ENCODE assay signal across 10 mouse cellular contexts in the genomic region with DNA sequence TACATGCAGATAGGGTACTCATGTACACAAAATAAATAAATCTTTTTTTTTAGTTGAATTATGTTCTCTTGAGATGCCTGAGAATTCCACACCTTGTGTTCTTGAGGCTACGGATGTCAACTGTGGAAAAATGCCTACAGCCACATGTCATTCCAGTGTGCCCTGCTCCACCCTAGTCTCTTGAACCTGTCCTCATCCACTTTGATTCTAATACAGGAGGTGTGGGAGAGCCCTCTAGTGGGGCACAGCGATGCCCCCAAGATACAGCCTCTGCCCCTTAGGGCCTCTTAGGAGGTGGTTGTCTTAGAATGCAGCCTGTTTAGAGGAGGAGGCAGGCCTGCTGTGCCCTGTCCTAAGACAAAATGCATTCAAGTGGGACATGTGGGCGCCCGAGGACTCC. TPM values are rescaled to one million over a fixed set of nuclear protein-coding genes. Genes with fewer than 3 reads are reported as not detected.
A peak's percentile ranks its signal among the peaks of the same experiment; 100 is the strongest.
DNase-seq lines count a peak whose midpoint lies in the region; ATAC-seq and TF ChIP-seq lines count a peak whose summit lies in the region.
"Had no signal": no experiment of that assay in that cellular context is flagged by ENCODE, and none has a peak within 500 bp of the region (broad histone marks: within the 10 kb centered on the region; RNA-seq: fewer than 3 reads in every experiment).

No protein-coding gene starts in this region.

- WGBS in forebrain, embryonic 10.5 days = 78% methylated on average over 4 of the region's 4 CpGs
- WGBS in forebrain, embryonic 16.5 days = 85% methylated on average over 4 of the region's 4 CpGs

- DNase-seq in forebrain, embryonic 10.5 days (ENCODE audit: extremely low spot score, low spot score) = no peak
- no peak for DNase-seq in layer of hippocampus, adult 2 months (ENCODE audit: low spot score in 2 of 2)
- no peak for DNase-seq in layer of hippocampus, postnatal 36 days
- peak; percentile 67 for DNase-seq in splenic B cell, adult 2 months (ENCODE audit: low read depth, low spot score)
- no peak for DNase-seq in testis, postnatal 10 days (ENCODE audit: low spot score)
- DNase-seq in gastrocnemius, adult 18-20 months (ENCODE audit: low spot score) = no peak

- no peaks in the 10 kb centered on the region for H3K36me3 ChIP-seq in forebrain, embryonic 10.5 days (replicated peaks)
- no peaks in the 10 kb centered on the region for H3K36me3 ChIP-seq in forebrain, embryonic 16.5 days (ENCODE audit: control insufficient read depth, insufficient read depth)
- no peaks in the 10 kb centered on the region for H3K36me3 ChIP-seq in ES-Bruce4 (ENCODE audit: control insufficient read depth, insufficient read depth, low read length, poor library complexity, severe bottlenecking)
- H3K36me3 ChIP-seq in splenic B cell, adult 2 months (ENCODE audit: control insufficient read depth, insufficient read depth, low read length, poor library complexity, severe bottlenecking) = no peaks in the 10 kb centered on the region
- H3K36me3 ChIP-seq: kidney, embryonic 15.5 days had no signal

- no peak for ATAC-seq in forebrain, embryonic 16.5 days

- H3K4me3 ChIP-seq in forebrain, embryonic 10.5 days = no peak overlapping the region
- no peak overlapping the region for H3K4me3 ChIP-seq in forebrain, embryonic 16.5 days (replicated peaks; ENCODE audit: low read length)
- no peak overlapping the region for H3K4me3 ChIP-seq in layer of hippocampus, adult 2 months
- no peak overlapping the region for H3K4me3 ChIP-seq in ES-Bruce4 (ENCODE audit: low read depth, low read length)
- H3K4me3 ChIP-seq: kidney, embryonic 15.5 days had no signal

- TF ChIP-seq EP300 in ES-Bruce4 (IDR thresholded peaks at IDR 0.05; ENCODE audit: insufficient read depth, low read depth, low read length) = no peak

- peak overlapping the region; percentile 79 for H3K27ac ChIP-seq in forebrain, embryonic 10.5 days
- no peak overlapping the region for H3K27ac ChIP-seq in forebrain, embryonic 16.5 days (ENCODE audit: low read length)
- H3K27ac ChIP-seq in layer of hippocampus, adult 2 months = peak overlapping the region; percentile 40; the same call in 1 of the 2 replicates
- no peak overlapping the region for H3K27ac ChIP-seq in ES-Bruce4 (ENCODE audit: insufficient read depth, low read length)
- H3K27ac ChIP-seq: kidney, embryonic 15.5 days; macrophage had no signal

- no peak for TF ChIP-seq POLR2A in ES-Bruce4 (IDR thresholded peaks at IDR 0.05; ENCODE audit: insufficient read depth, low read length)

- peaks cover 4% of the 10 kb centered on the region; the same call in 1 of the 2 replicates for H3K9me3 ChIP-seq in forebrain, embryonic 10.5 days
- H3K9me3 ChIP-seq in forebrain, embryonic 16.5 days (ENCODE audit: control insufficient read depth, low read length) = no peaks in the 10 kb centered on the region
- H3K9me3 ChIP-seq in ES-Bruce4 (replicated peaks; ENCODE audit: control insufficient read depth, insufficient read depth, low read length, poor library complexity, severe bottlenecking) = no peaks in the 10 kb centered on the region
- H3K9me3 ChIP-seq: kidney, embryonic 15.5 days had no signal

- no peak overlapping the region for H3K4me2 ChIP-seq in forebrain, embryonic 16.5 days (ENCODE audit: low read length)
- H3K4me2 ChIP-seq: kidney, embryonic 15.5 days had no signal

- no peak overlapping the region for H3K9ac ChIP-seq in forebrain, embryonic 16.5 days (replicated peaks; ENCODE audit: low read depth, low read length)
- no peak overlapping the region for H3K9ac ChIP-seq in ES-Bruce4 (ENCODE audit: low read depth, poor library complexity, severe bottlenecking)
- H3K9ac ChIP-seq: kidney, embryonic 15.5 days had no signal

- H3K4me1 ChIP-seq in forebrain, embryonic 10.5 days = peaks cover 25% of the 10 kb centered on the region
- H3K4me1 ChIP-seq in forebrain, embryonic 16.5 days (replicated peaks; ENCODE audit: control insufficient read depth, insufficient read depth, low read length) = no peaks in the 10 kb centered on the region
- H3K4me1 ChIP-seq in ES-Bruce4 (ENCODE audit: control insufficient read depth, insufficient read depth, low read length) = no peaks in the 10 kb centered on the region

- TF ChIP-seq CTCF in layer of hippocampus, adult 2 months (conservative IDR thresholded peaks at IDR 0.05) = peak; percentile 60
- peak; percentile 1 for TF ChIP-seq CTCF in ES-Bruce4 (IDR thresholded peaks at IDR 0.05; ENCODE audit: low read depth, low read length)

- no peaks in the 10 kb centered on the region for H3K27me3 ChIP-seq in forebrain, embryonic 10.5 days (ENCODE audit: poor library complexity, severe bottlenecking)
- H3K27me3 ChIP-seq in forebrain, embryonic 16.5 days (replicated peaks; ENCODE audit: control insufficient read depth, insufficient read depth, low read length) = no peaks in the 10 kb centered on the region
- H3K27me3 ChIP-seq in ES-Bruce4 (ENCODE audit: control insufficient read depth, insufficient read depth, low read length, poor library complexity, severe bottlenecking) = no peaks in the 10 kb centered on the region
- H3K27me3 ChIP-seq in splenic B cell, adult 2 months (ENCODE audit: control insufficient read depth, insufficient read depth, low read length, poor library complexity, severe bottlenecking) = no peaks in the 10 kb centered on the region

RNA-seq across cellular contexts. Expression of gene Rasa3, which starts 10.5 kb away (rescaled TPM):
- polyA plus RNA-seq in forebrain, embryonic 10.5 days (2016; fragmentation: Nextera tagmentation; extraction: Ambion mirVana) = 24.8 and 27.2 TPM in 2 replicates
- polyA plus RNA-seq in forebrain, embryonic 16.5 days (2015; fragmentation: Nextera tagmentation; extraction: Ambion mirVana) = 26.8 and 27.1 TPM in 2 replicates
- 10 to 100 TPM; 62.8 to 63.4 TPM for total RNA-seq in layer of hippocampus, adult 2 months (2021)
- 10 to 100 TPM; 62.4 to 69.7 TPM for total RNA-seq in layer of hippocampus, postnatal 36 days (2021)
- polyA plus RNA-seq in ES-Bruce4 (2011; ENCODE audit: insufficient read depth, insufficient read length, low read depth, missing spikeins) = 7.4 and 14.5 TPM in 2 replicates
- 1 to 10 TPM; 6.8 to 7.3 TPM for total RNA-seq in gastrocnemius, adult 18-20 months (2021)

RNA-seq across cellular contexts. Expression of gene Cfap97d2, which starts 17.7 kb away (rescaled TPM):
- polyA plus RNA-seq in forebrain, embryonic 10.5 days (2016; fragmentation: Nextera tagmentation; extraction: Ambion mirVana) = 1.4 and 2.0 TPM in 2 replicates
- 0.81 and 1.3 TPM in 2 replicates for polyA plus RNA-seq in forebrain, embryonic 16.5 days (2015; fragmentation: Nextera tagmentation; extraction: Ambion mirVana)
- 1 to 10 TPM; 3.1 to 3.2 TPM for total RNA-seq in layer of hippocampus, adult 2 months (2021)
- 1 to 10 TPM; 1.1 to 1.3 TPM for total RNA-seq in layer of hippocampus, postnatal 36 days (2021)
- not detected in 2 replicates for polyA plus RNA-seq in ES-Bruce4 (2011; ENCODE audit: insufficient read depth, insufficient read length, low read depth, missing spikeins)
- not detected for total RNA-seq in gastrocnemius, adult 18-20 months (2021)
- polyA plus RNA-seq: kidney, embryonic 15.5 days; macrophage had no signal

Comparison
In these comparisons a context has a peak if more than half of its experiments do, and no peak if none do; other contexts are left out.
1. H3K27ac ChIP-seq: peak in forebrain, embryonic 10.5 days (single experiment) and layer of hippocampus, adult 2 months (single experiment); none in forebrain, embryonic 16.5 days (single experiment) and ES-Bruce4 (single experiment).
2. RNA of gene Rasa3, which starts 10.5 kb away (total RNA-seq): 62.4 to 69.7 TPM in layer of hippocampus, postnatal 36 days and 62.8 to 63.4 TPM in layer of hippocampus, adult 2 months; 6.8 to 7.3 TPM in gastrocnemius, adult 18-20 months; every median in the first group is over 4 times any median in the second.